Mouse (Mus musculus) lung, postnatal 0 days (tissue): ENCODE measurements around the gene 4930556J24Rik.

Experiments
- CTCF ChIP-seq: IDR thresholded peaks from 2 replicates; pipeline ENCODE4 v1.5.1; 2016; ENCODE audit warnings: antibody characterized with exemption, mild to moderate bottlenecking
- EP300 ChIP-seq: IDR thresholded peaks from 2 replicates; pipeline ENCODE4 v1.6.1; 2016; ENCODE audit warnings: antibody characterized with exemption, mild to moderate bottlenecking, control low read depth

DNA sequence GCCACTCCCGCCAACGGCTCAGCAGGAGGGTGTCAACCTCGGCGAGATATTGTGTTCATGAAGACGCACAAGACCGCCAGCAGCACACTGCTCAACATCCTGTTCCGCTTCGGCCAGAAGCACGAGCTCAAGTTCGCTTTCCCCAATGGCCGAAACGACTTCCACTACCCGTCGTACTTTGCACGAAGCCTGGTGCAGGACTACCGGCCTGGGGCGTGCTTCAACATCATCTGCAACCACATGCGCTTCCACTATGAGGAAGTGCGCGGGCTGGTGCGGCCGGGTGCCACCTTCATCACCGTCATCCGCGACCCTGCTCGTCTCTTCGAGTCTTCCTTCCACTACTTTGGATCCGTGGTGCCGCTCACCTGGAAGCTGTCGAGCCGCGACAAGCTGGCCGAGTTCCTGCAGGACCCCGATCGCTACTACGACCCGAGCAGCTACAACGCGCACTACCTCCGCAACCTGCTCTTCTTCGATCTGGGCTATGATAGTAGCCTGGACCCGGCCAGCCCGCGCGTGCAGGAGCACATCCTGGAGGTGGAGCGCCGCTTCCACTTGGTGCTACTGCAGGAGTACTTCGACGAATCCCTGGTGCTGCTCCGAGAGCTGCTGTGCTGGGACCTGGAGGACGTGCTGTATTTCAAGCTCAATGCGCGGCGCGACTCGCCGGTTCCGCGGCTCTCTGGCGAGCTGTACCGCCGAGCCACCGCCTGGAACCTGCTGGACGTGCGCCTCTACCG is 21.6 kb upstream of the 4930556J24Rik start:
- no peak for TF ChIP-seq CTCF
- TF ChIP-seq EP300, result no peak
